9 mouse cellular contexts compared by ENCODE assay signal in genomic region chrX:120291696-120292095, GRCm38 (mm10). TPM values are rescaled to one million over a fixed set of nuclear protein-coding genes. Genes with fewer than 3 reads are reported as not detected.
A peak's percentile ranks its signal among the peaks of the same experiment; 100 is the strongest.
DNase-seq lines count a peak whose midpoint lies in the region; ATAC-seq and TF ChIP-seq lines count a peak whose summit lies in the region.
"Had no signal": no experiment of that assay in that cellular context is flagged by ENCODE, and none has a peak within 500 bp of the region (broad histone marks: within the 10 kb centered on the region; RNA-seq: fewer than 3 reads in every experiment).

No protein-coding gene starts in this region.

- no peak; the same call in 1 of the 2 replicates for ATAC-seq in forebrain, embryonic 16.5 days
- ATAC-seq in limb, embryonic 12.5 days (ENCODE audit: insufficient number of reproducible peaks, insufficient read depth, low FRiP score, low TSS enrichment, low read depth) = no peak
- ATAC-seq in megakaryocyte-erythroid progenitor cell, adult 5-6 weeks (replicated peaks; ENCODE audit: low FRiP score, low TSS enrichment, poor library complexity, severe bottlenecking) = no peak

- H3K4me2 ChIP-seq in forebrain, embryonic 16.5 days (ENCODE audit: low read length) = peak overlapping the region; percentile 81
- H3K4me2 ChIP-seq in limb, embryonic 12.5 days = peak overlapping the region; percentile 64

- DNase-seq in cerebellum, adult 2 months = peak; percentile 42 to 49
- no peak for DNase-seq in cerebellum, adult 11-12 months
- peak; percentile 53 for DNase-seq in brain, embryonic 14.5 days (ENCODE audit: low read depth)
- DNase-seq in right cerebral cortex, postnatal 4 days = peak; percentile 14
- no peak for DNase-seq in gastrocnemius, postnatal 10 days

- H3K27me3 ChIP-seq in cerebellum, adult 2 months (ENCODE audit: control insufficient read depth, insufficient read depth, low read length) = no peaks in the 10 kb centered on the region
- no peaks in the 10 kb centered on the region for H3K27me3 ChIP-seq in forebrain, embryonic 16.5 days (replicated peaks; ENCODE audit: control insufficient read depth, insufficient read depth, low read length)
- H3K27me3 ChIP-seq in limb, embryonic 12.5 days = peaks cover 13% of the 10 kb centered on the region

- H3K4me1 ChIP-seq in cerebellum, adult 2 months (ENCODE audit: control insufficient read depth, insufficient read depth, low read length) = no peaks in the 10 kb centered on the region
- H3K4me1 ChIP-seq in forebrain, embryonic 16.5 days (replicated peaks; ENCODE audit: control insufficient read depth, insufficient read depth, low read length) = peaks cover 6% of the 10 kb centered on the region; the same call in 1 of the 2 replicates
- no peaks in the 10 kb centered on the region for H3K4me1 ChIP-seq in limb, embryonic 12.5 days (replicated peaks)

- no peak for TF ChIP-seq CTCF in cerebellum, adult 2 months (IDR thresholded peaks at IDR 0.05; ENCODE audit: borderline replicate concordance, insufficient read depth, low read depth, low read length)
- no peak for TF ChIP-seq CTCF in brain, embryonic 14.5 days (IDR thresholded peaks at IDR 0.05; ENCODE audit: borderline replicate concordance, extremely low read depth, insufficient read depth, insufficient read length)

- TF ChIP-seq POLR2A in cerebellum, adult 2 months (IDR thresholded peaks at IDR 0.05; ENCODE audit: borderline replicate concordance, insufficient read depth, low read length) = no peak
- TF ChIP-seq POLR2A in brain, embryonic 14.5 days (IDR thresholded peaks at IDR 0.05; ENCODE audit: borderline replicate concordance, extremely low read depth, insufficient read depth, insufficient read length, poor library complexity, severe bottlenecking) = no peak

- no peak overlapping the region for H3K27ac ChIP-seq in cerebellum, adult 2 months (ENCODE audit: insufficient read depth, low read length)
- no peak overlapping the region for H3K27ac ChIP-seq in forebrain, embryonic 16.5 days (ENCODE audit: low read length)
- H3K27ac ChIP-seq in limb, embryonic 12.5 days = no peak overlapping the region

- H3K9me3 ChIP-seq in forebrain, embryonic 16.5 days (ENCODE audit: control insufficient read depth, low read length) = no peaks in the 10 kb centered on the region
- H3K9me3 ChIP-seq in limb, embryonic 12.5 days = no peaks in the 10 kb centered on the region

- H3K36me3 ChIP-seq in forebrain, embryonic 16.5 days (ENCODE audit: control insufficient read depth, insufficient read depth) = no peaks in the 10 kb centered on the region
- H3K36me3 ChIP-seq in limb, embryonic 12.5 days = no peaks in the 10 kb centered on the region

- 2% methylated on average over 13 of the region's 13 CpGs for WGBS in cerebellum, adult 2 months
- WGBS in forebrain, embryonic 16.5 days = 15% methylated on average over 13 of the region's 13 CpGs
- WGBS in limb, embryonic 12.5 days = 7% methylated on average over 13 of the region's 13 CpGs

- no peak overlapping the region for H3K9ac ChIP-seq in forebrain, embryonic 16.5 days (replicated peaks; ENCODE audit: low read depth, low read length)
- no peak overlapping the region for H3K9ac ChIP-seq in limb, embryonic 12.5 days (replicated peaks)

- peak overlapping the region; percentile 55 for H3K4me3 ChIP-seq in cerebellum, adult 2 months (replicated peaks; ENCODE audit: insufficient read depth, low read depth, low read length)
- H3K4me3 ChIP-seq in forebrain, embryonic 16.5 days (replicated peaks; ENCODE audit: low read length) = peak overlapping the region; percentile 55
- H3K4me3 ChIP-seq in limb, embryonic 12.5 days (replicated peaks) = peak overlapping the region; percentile 43

RNA-seq across cellular contexts. Expression of gene Pcdh11x, which starts 1.6 kb away (rescaled TPM):
- polyA plus RNA-seq in cerebellum, adult 2 months (2012; rRNA removed) = 3.3 and 3.4 TPM in 2 replicates
- 6.7 and 11.4 TPM in 2 replicates for polyA plus RNA-seq in brain, embryonic 14.5 days (2012; rRNA removed)
- polyA plus RNA-seq in forebrain, embryonic 16.5 days (2015; fragmentation: Nextera tagmentation; extraction: Ambion mirVana) = 16.1 and 28.1 TPM in 2 replicates
- 3.6 and 4.6 TPM in 2 replicates for polyA plus RNA-seq in limb, embryonic 12.5 days (2016; fragmentation: Nextera tagmentation; extraction: Ambion mirVana)
- not detected in 2 replicates for total RNA-seq in megakaryocyte-erythroid progenitor cell, adult 5-6 weeks (2014; fragmentation: Nextera tagmentation)
- not detected in 2 replicates for total RNA-seq in megakaryocyte-erythroid progenitor cell, adult 5-6 weeks (2017)
- under 1 TPM; 0.40 to 0.63 TPM for total RNA-seq in gastrocnemius, postnatal 10 days (2021)

RNA-seq across cellular contexts. Expression of gene H2afb3, which starts 21.2 kb away (rescaled TPM):
- polyA plus RNA-seq in cerebellum, adult 2 months (2012; rRNA removed) = not detected in 2 replicates
- not detected in 2 replicates for polyA plus RNA-seq in brain, embryonic 14.5 days (2012; rRNA removed)
- not detected in 2 replicates for polyA plus RNA-seq in forebrain, embryonic 16.5 days (2015; fragmentation: Nextera tagmentation; extraction: Ambion mirVana)
- polyA plus RNA-seq in limb, embryonic 12.5 days (2016; fragmentation: Nextera tagmentation; extraction: Ambion mirVana) = not detected in 2 replicates
- not detected in 2 replicates for total RNA-seq in megakaryocyte-erythroid progenitor cell, adult 5-6 weeks (2014; fragmentation: Nextera tagmentation)
- total RNA-seq in megakaryocyte-erythroid progenitor cell, adult 5-6 weeks (2017) = not detected in 2 replicates
- not detected for total RNA-seq in gastrocnemius, postnatal 10 days (2021)
- total RNA-seq: liver, adult 2 months had no signal
- polyA plus RNA-seq: liver, adult 2 months had no signal

Comparison
In these comparisons a context has a peak if more than half of its experiments do, and no peak if none do; other contexts are left out.
1. DNase-seq: peak in cerebellum, adult 2 months (2 of 2), brain, embryonic 14.5 days (single experiment) and right cerebral cortex, postnatal 4 days (single experiment); none in cerebellum, adult 11-12 months (single experiment) and gastrocnemius, postnatal 10 days (single experiment).
2. Peak in every context shown above with its lines, with median percentiles within 50 percentile points of each other: H3K4me3 ChIP-seq.